Mouse (Mus musculus) cortical plate, adult 2 months (tissue): ENCODE results near the gene Slc30a4.

Experiments
- CTCF ChIP-seq: fragments of 200-500 bp; IDR thresholded peaks from 2 replicates; pipeline ENCODE4 v1.5.1; 2011; ENCODE audit warnings: mild to moderate bottlenecking, control low read depth, low read length; ENCODE audit not compliant: insufficient read depth; ENCODE audit errors: extremely low read depth
- POLR2A ChIP-seq: fragments of 200-500 bp; IDR thresholded peaks from 2 replicates; pipeline ENCODE4 v1.6.1; 2011; ENCODE audit warnings: mild to moderate bottlenecking, low read length, control low read depth; ENCODE audit not compliant: insufficient read depth; ENCODE audit errors: extremely low read depth

DNA sequence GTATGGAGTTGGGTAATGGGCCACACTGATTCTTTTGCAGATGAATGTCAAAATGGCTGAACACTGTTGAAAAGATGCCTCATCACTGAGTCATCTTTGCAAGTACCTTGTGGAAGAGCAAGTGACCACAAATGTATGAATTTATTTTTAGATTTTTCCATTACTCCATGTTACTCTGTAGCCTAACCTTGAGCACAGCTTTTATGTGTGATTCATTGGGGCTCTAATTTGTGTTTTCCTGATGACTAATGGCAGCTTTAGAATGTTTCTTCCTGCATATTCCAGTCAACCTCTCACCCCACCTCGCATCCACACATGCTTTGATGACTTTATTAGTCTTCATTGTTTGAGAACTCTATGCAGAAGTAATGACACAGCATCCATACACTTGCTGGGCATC, 16.8 kb upstream of the Slc30a4 start:
- TF ChIP-seq CTCF: no peak
- no peak for TF ChIP-seq POLR2A
